Mouse (Mus musculus) adrenal gland, postnatal 36 days (tissue): ENCODE data around the gene Ndufb4. TPM values are rescaled to one million over a fixed set of nuclear protein-coding genes. Genes with fewer than 3 reads are reported as not detected.
A peak's percentile ranks its signal among the peaks of the same experiment; 100 is the strongest.

ENCODE experiments used
- DNase-seq, 2 experiments: peaks; one replicate each; pipeline ENCODE4 v3.0.0; 2021; ENCODE audit warnings: mixed read lengths in 1 of 2
- total RNA-seq, 2 experiments: library from RNA; stranded (reverse); gene quantifications; 2 replicates each; pipeline ENCODE4 v1.2.3; 2021

Gene Ndufb4
- total RNA-seq, 2 experiments from 2014 or later = 127 to 152 TPM

DNA sequence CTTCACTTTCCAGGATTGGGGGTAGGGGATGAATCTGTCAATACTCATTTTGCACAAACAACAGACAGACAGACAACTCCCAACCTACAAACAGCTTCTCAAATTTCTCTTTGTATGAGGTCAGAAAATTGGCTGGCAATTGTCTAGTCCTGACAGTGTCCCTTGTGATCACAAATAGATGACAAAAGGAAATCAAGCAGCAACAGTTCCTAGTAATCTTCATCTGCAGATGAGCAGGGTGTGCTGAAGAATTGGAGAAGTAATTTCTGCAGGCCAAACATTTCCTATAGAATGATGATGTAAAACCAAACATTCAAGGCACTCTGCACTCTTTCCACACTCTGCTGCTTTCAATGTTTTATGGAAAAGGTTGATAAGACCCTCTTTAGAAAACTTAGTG is 16.5 kb downstream of the Ndufb4 start:
- no peak for DNase-seq

- peak; percentile 51 to 66 for DNase-seq
Measured at GRCm38 (mm10) chr16:37636107-37636506, 18.1 kb downstream of the Ndufb4 start.

DNA sequence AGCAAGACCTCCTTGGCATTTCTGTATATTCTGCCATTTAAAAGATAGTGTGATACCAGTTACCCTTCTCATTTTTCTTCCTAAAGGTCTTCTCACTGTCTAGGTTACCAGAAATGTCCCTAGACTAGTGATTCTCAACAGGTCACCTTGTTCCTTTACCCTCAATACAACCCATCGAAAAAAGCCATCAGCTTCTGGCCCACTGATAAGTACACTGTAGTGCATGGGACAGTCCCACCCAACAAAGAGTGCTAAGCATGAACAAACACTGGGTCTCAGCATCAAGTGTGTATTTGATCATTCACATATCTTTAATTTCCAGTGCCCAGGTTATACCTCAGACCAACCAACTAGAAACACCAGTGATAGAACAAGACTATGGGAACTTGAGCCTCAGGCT is 19.2 kb downstream of the Ndufb4 start:
- no peak for DNase-seq

DNA sequence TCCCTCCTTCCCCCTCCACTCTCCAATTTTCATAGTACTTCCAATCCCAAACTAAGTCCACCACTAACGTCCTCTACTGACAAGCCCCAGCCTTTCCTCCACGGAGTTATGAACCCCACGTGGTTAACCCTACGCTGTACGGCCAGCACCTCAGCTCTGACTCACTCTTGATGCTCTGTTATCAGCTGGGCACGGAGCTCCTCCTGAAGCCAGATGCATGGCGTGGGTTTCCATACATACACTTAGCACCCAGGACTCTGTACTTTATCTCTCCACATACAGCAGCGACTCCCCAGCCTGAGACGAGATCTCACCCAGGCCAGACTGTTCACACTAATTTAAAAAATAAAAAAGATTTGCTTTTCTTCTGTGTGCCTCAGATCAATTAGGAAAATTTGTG is 19.7 kb downstream of the Ndufb4 start:
- no peak for DNase-seq

DNA sequence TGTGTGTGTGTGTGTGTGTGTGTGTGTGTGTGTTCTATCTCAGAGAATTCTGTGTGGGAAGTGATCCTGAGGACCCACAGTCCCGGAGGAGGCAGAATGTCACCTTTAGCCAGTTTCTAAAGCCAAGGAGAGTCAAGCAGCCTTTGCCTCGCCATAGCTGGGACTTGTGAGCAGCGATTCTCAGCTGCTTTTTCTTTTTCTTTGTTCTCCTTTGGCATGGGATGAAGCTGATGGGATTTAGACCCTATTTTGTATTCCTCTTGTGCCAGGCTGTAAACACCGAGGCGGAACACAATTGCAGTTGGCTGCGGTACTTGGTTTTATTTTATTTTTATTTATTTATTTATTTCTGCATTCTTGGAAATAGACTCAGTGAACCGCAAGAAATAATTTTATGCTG is 25.2 kb downstream of the Ndufb4 start:
- no peak for DNase-seq

- no peak for DNase-seq
Measured at GRCm38 (mm10) chr16:37628336-37628735, 25.9 kb downstream of the Ndufb4 start.

- no peak for DNase-seq
Measured at GRCm38 (mm10) chr16:37626388-37626949, 27.8 kb downstream of the Ndufb4 start.

GRCm38 (mm10) chr16:37622919-37623318 is 31.3 kb downstream of the Ndufb4 start:
- DNase-seq = no peak

- DNase-seq = no peak
Measured at GRCm38 (mm10) chr16:37622403-37622802, 31.9 kb downstream of the Ndufb4 start.

GRCm38 (mm10) chr16:37617695-37618094 is 36.6 kb downstream of the Ndufb4 start:
- no peak for DNase-seq

GRCm38 (mm10) chr16:37616104-37616503 is 38.1 kb downstream of the Ndufb4 start:
- DNase-seq = no peak

DNA sequence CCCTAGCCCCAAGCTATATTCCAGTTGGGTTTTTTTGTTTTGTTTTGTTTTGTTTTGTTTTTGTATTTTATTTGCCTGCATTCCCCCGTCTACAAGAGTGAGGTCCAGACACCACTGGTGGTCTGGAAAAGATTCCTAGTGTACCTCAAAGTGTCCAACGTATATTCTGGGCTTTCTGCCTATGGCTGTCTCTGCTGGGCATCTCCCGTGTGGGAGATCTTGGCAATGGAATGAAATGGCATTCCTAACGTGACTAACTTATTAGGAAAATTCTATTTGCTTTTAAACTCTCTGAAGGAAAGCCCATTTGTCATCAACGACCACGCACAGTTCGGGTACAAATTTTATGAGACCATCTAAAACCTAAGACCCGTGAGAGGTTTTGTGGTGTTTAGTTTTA is 38.8 kb downstream of the Ndufb4 start:
- DNase-seq = no peak

GRCm38 (mm10) chr16:37614540-37614939 is 39.7 kb downstream of the Ndufb4 start:
- no peak for DNase-seq

DNA sequence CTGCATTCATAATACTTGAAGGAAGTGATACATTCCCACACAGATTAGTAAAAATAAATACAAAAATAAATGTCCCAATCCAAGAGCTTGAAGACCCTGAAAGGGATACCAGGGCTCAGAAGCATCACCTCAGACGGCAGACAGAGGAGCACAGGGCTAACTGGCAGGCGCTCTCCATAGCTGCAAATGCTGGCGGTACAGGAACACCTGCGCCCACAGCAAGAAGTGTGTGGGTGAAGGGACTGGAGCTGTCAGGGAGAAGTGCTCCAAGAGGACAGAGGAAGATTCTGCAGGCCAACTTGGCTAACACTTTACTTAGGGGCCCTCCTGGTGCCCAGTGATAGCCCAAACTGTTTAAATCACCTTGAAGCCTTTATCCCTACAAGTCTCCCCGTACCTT is 42.2 kb downstream of the Ndufb4 start:
- DNase-seq = no peak

- no peak for DNase-seq
Measured at GRCm38 (mm10) chr16:37611072-37611471, 43.2 kb downstream of the Ndufb4 start.

DNA sequence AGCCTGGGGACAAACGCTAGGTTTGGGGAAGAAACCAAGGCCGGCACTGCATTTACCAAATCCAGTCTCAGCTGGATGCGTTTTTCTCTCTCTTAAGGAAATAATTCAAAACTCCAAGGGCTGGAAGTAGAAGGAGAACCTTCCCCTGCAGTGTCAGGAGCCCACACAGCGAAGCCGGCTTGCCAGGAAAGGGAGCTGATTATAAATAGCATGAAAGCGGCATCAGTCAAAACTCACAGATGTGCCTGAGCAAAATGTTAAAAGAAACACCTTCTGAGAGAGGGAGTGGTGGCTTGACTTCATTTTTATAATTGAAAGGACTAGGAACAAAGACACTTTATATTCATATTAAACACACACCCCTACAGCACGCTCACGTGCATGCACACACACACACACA is 43.9 kb downstream of the Ndufb4 start:
- DNase-seq = no peak

DNA sequence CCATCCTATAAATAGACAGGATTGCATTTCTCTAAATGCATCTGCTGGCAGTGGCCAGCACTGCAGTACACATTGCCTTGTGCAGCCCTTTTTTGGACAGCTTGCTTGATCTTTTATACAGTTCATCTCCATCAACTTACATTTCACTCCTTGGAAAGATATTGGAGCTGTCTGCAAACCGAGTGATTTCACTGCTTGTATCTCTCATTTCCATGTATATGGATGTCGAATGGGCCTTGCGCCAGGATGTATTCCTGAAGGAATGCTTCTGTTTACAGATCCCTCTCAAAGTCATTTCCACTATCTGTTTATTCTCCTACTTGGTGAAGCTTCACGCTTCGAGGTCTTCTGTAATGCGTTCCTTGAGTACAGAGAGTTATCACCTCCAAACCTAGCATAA is 50.0 kb downstream of the Ndufb4 start:
- DNase-seq = no peak

DNA sequence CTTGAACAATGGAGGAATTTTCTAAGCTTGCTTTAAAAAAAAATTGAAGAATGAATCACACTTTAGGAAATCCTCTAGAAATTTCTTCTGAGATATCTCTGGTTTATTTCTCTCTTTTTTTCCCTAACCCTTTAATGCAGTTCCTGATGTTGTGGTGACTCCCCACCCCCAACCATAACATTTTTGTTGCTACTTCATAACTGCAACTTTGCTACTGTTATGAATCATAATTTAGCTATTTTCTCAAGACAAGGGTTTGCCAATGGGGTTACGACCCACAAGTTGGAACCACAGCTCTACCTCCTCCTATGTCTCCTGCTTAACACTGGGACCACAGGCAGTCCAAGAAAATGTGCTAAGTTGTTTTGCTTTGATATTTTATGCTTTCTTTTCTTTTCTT is 50.8 kb downstream of the Ndufb4 start:
- DNase-seq = no peak

DNA sequence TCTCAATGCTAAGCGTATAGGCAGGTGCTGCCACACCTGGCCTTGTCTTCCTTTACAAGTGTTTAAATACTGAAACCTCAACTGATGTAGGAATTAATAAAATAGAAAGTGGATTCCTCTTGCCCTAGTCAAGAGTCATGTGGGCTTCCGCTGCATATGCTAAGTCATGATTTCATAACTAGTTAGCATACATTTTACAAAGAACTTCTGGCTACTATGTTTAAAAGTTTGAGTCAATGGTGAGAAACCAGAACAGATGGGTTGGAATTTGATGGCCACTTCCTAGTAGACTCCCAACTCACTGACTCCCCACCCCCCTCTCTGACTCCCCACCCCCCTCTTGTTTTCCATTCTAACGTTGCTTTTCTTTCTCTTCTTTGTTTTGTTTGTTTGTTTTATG is 54.9 kb downstream of the Ndufb4 start:
- no peak for DNase-seq

DNA sequence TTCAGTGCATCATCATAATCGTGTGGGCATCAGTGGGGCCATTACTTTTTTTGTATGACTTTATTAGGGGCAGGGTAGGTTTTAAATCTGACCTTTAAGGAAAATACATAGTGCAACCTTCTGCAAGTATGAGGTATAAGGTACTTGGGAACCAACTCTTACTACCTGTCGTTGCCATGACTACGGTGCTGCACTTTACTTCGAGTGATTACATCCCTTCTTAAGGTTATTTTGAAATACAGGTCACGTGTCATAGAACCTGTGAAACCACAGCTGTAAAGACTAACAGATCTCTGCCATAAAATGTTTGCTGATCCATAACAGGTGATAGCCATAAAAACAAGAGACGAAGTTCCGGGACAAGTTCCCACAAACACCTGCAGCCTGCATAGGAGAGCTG is 55.8 kb downstream of the Ndufb4 start:
- no peak for DNase-seq

- no peak for DNase-seq
Measured at GRCm38 (mm10) chr16:37597412-37597811, 56.8 kb downstream of the Ndufb4 start.
